Mouse (Mus musculus): ENCODE results near the gene Dse.

DNA sequence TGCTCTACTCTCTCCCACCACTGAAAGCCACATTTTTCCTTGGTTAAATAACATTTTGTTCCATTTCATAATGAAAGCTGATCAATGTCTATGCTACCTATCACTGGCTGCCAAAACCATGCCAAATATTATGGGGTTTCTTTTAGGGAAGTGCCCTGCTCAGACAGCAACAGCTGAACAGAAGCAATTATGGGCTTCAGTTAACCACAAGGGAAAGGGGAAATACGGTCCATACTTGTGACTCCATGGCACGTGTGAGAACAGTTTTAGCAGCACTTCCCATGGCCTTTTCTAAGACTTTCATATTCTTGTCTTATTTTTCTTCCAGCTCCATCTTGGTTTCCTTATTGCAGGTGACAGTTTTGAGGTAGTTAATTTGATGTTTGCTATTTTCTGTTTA is 76.2 kb downstream of the Dse start:
- TF ChIP-seq CTCF (IDR thresholded peaks at IDR 0.05; ENCODE audit: low read depth) (0 out of 2 replicates have a peak, but pooled peaks have one; percentile 1), EP300 (optimal IDR thresholded peaks at IDR 0.05) (no peak)
